Mouse (Mus musculus) heart, adult 2 months (tissue): ENCODE data around the gene Car4.

Experiments used
- CTCF ChIP-seq: fragments of 200-600 bp; IDR thresholded peaks from 2 replicates; pipeline ENCODE4 v1.8.1; 2022; ENCODE audit warnings: antibody characterized with exemption, mild to moderate bottlenecking, moderate library complexity
- EP300 ChIP-seq: fragments of 200-500 bp; IDR thresholded peaks from 2 replicates; pipeline ENCODE4 v1.6.1; 2011; ENCODE audit warnings: low read depth, low read length, control low read depth; ENCODE audit not compliant: insufficient read depth
- POLR2A ChIP-seq: fragments of 200-500 bp; IDR thresholded peaks from 2 replicates; pipeline ENCODE4 v1.6.1; 2011; ENCODE audit warnings: mild to moderate bottlenecking, low read depth, low read length, control low read depth; ENCODE audit not compliant: insufficient read depth

GRCm38 (mm10) chr11:84956400-84956799, 1.2 kb upstream of the Car4 start:
- TF ChIP-seq EP300 (no peak), CTCF (no peak), POLR2A (no peak)
